Mouse (Mus musculus): ENCODE data around the gene Olfr1121.
"Not testable (repeated sequence)": the region's sequence is repeated elsewhere in the genome, so short reads cannot be mapped to it uniquely, and the experiment has no call there.

The Olfr1121 gene

DNA sequence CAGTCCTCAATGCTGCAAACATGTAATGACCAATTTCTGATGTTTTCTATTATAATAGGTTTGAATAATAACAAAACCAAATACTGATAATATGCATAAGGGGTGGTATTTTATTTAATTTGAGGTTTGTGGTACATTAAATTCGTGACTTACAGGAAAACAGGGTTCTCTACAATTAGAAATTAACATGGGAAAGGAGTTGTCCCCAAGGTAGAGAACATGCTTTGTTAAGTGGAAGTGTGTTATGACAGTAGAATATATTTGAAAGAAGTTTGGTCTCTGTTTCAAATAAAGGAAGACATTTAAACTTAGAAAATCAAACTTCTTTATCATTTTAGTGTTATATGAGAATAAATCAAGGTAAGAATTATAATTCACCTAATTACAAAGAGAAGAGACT lies at the start of gene Olfr1121:
Gene Olfr1121, plus strand, starts transcription at position 301 of the 400 bp plus-strand sequence.
- DNase-seq (ENCODE audit: low read depth): no peak

- no peak for DNase-seq (ENCODE audit: low read depth)
Measured at GRCm38 (mm10) chr2:87354515-87354914, 15.2 kb upstream of the Olfr1121 start, which contains the start of gene Olfr1120. TSS of gene Olfr1120 (plus strand) at chr2:87354815.

GRCm38 (mm10) chr2:87360121-87360520 lies 9.6 kb upstream of the Olfr1121 start:
- DNase-seq (ENCODE audit: low read depth): not testable (repeated sequence)

DNA sequence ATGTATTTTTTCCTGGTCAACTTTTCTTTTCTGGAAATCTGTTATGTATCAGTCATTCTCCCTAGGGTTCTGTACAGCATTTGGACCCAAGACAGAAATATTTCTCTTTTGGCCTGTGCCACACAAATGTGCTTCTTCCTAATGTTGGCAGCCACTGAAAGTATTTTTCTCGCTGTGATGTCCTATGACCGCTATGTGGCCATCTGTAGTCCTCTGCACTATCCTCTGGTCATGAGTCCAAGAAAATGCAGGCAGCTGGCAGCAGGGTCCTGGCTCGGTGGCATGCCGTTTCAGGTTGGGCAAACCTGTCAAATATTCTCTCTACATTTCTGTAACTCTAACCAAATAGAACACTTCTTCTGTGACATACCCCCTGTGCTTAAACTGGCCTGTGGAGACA lies 2.0 kb downstream of the Olfr1121 start:
- no peak for DNase-seq (ENCODE audit: low read depth)

DNA sequence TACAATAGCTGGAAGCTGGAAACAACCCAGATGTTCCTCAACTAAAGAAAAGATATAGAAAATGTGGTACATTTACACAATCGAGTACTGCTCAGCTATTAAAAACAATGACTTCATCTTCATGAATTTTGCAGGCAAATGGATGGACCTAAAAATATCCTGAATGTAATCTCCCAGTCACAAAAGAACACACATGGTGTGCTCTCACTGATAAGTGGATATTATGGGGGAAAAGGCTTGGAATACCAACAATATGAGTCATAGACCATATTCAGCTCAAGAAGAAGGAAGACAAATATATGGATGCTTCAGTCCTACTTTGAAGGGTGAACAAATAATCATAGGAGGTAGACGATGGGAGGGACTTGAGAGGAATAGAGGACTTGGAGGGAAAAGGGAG lies 14.2 kb downstream of the Olfr1121 start:
- no peak for DNase-seq (ENCODE audit: low read depth)

DNA sequence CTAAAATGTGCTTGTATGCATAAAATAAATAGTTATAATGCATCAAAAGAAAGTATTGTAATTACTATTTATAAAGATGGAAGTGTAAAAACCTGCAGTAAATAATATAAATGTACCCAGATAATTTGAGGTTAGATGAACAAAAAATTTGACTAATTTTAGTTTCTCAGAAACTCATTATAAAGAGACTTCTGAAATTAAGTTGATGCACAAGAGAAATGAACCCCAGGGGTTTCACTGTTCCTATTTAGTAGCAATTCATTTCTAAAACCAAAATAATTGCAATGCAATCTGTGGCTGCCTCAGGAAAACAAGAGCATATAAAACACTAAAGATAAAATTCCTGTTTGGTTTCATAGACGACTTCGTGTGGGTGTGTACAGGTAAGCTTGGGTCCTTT lies 15.9 kb downstream of the Olfr1121 start, which contains the start of gene Olfr1122:
Gene Olfr1122, plus strand, starts transcription at position 301 of the 400 bp plus-strand sequence.
- DNase-seq (ENCODE audit: low read depth): no peak

GRCm38 (mm10) chr2:87393605-87394004 lies 23.9 kb downstream of the Olfr1121 start:
- DNase-seq (ENCODE audit: low read depth): not testable (repeated sequence)

DNA sequence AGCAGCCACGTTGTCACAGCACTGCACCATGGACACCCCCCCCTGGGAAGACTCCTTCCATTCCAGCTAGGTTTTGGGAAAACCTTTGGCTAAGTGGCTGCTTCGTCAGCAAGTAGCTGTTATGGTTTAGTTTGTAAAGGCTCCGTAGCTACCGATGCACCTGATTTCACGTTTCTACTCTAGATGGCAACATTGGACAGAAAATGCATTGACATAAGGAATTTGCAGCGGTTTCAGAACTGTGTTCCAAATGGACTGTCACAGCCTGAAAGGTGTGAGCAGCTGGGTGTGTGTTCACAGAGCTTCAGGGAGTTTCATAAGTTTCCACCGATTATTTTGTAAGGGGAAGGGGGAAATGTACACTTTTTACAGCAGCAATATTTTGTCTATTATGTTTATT lies 25.0 kb downstream of the Olfr1121 start:
- not testable (repeated sequence) for DNase-seq (ENCODE audit: low read depth)

- DNase-seq (ENCODE audit: low read depth): no peak
Measured at GRCm38 (mm10) chr2:87416335-87416734, 46.6 kb downstream of the Olfr1121 start, which contains the start of gene Olfr1123. TSS of gene Olfr1123 (plus strand) at chr2:87416635.
